Mouse (Mus musculus) forebrain, embryonic 16.5 days (tissue): ENCODE data around the gene Tmem213. TPM values are rescaled to one million over a fixed set of nuclear protein-coding genes. Genes with fewer than 3 reads are reported as not detected.

Experiments
- ATAC-seq: fragments of 200-750 bp; cut with Nextera tagmentation; 2 replicates; pipeline ENCODE4 v1.8.0; 2017; ENCODE audit warnings: mild to moderate bottlenecking, moderate library complexity
- H3K27ac ChIP-seq: fragments of 300-500 bp; sonication (generic); 2 replicates; pipeline ENCODE4 v1.5.1; 2014; ENCODE audit warnings: low read length, control low read depth
- H3K27me3 ChIP-seq: fragments of 300-500 bp; sonication (generic); replicated peaks from 2 replicates; pipeline ENCODE4 v1.6.1; 2014; ENCODE audit warnings: low read length; ENCODE audit not compliant: control insufficient read depth, insufficient read depth
- H3K36me3 ChIP-seq: fragments of 300-500 bp; sonication (generic); 2 replicates; pipeline ENCODE4 v1.6.1; 2014; ENCODE audit not compliant: control insufficient read depth, insufficient read depth
- H3K4me1 ChIP-seq: fragments of 300-500 bp; sonication (generic); replicated peaks from 2 replicates; pipeline ENCODE4 v1.6.1; 2014; ENCODE audit warnings: low read length; ENCODE audit not compliant: control insufficient read depth, insufficient read depth
- H3K4me2 ChIP-seq: fragments of 300-500 bp; sonication (generic); 2 replicates; pipeline ENCODE4 v1.6.1; 2014; ENCODE audit warnings: mild to moderate bottlenecking, low read length, control low read depth
- H3K4me3 ChIP-seq: fragments of 300-500 bp; sonication (generic); replicated peaks from 2 replicates; pipeline ENCODE4 v1.5.1; 2014; ENCODE audit warnings: mild to moderate bottlenecking, low read length, control low read depth
- H3K9ac ChIP-seq: fragments of 300-500 bp; sonication (generic); replicated peaks from 2 replicates; pipeline ENCODE4 v1.6.1; 2014; ENCODE audit warnings: low read depth, low read length, control low read depth
- H3K9me3 ChIP-seq: fragments of 300-500 bp; sonication (generic); 2 replicates; pipeline ENCODE4 v1.6.1; 2016; ENCODE audit warnings: low read length; ENCODE audit not compliant: control insufficient read depth
- WGBS: fragments of 180-500 bp; shearing (Covaris S2); extraction: QIAGEN DNeasy Blood & Tissue Kit; methylation state at CpG from one replicate; pipeline ENCODE4 v1.1.7; 2014; 5-methylcytosine and 5-hydroxymethylcytosine counted together
- polyA plus RNA-seq: library from polyadenylated mRNA; unstranded; fragments of >200 nt; fragmentation: Nextera tagmentation; extraction: Ambion mirVana; gene quantifications from 2 replicates; pipeline ENCODE4 v1.2.1, GENCODE M21; 2015

Tmem213 gene
- polyA plus RNA-seq, 1 experiment from 2014 or later = not detected

- WGBS = 10% methylated on average over 3 of the region's 3 CpGs
- no peaks in the 10 kb centered on the region for H3K9me3 ChIP-seq
Measured at GRCm38 (mm10) chr6:38160102-38160501, 51.0 kb downstream of the Tmem213 start.

GRCm38 (mm10) chr6:38160556-38160955 lies 51.5 kb downstream of the Tmem213 start:
- Histone ChIP-seq H3K9ac (no peak overlapping the region), H3K27me3 (no peaks in the 10 kb centered on the region), H3K4me1 (peaks cover 6% of the 10 kb centered on the region), H3K36me3 (peaks cover 5% of the 10 kb centered on the region; the same call in 1 of the 2 replicates), H3K27ac (peak overlapping the region; percentile 70), H3K9me3 (no peaks in the 10 kb centered on the region), H3K4me3 (no peak overlapping the region), H3K4me2 (no peak overlapping the region)
- 58% methylated on average over 2 of the region's 2 CpGs for WGBS
- peak; percentile 13; the same call in 1 of the 2 replicates for ATAC-seq

More at GRCm38 (mm10) chr6:38160102-38160501, 51.0 kb downstream of the Tmem213 start:
- H3K4me2 ChIP-seq = no peak overlapping the region
- H3K27ac ChIP-seq = peak overlapping the region; percentile 70
- H3K36me3 ChIP-seq = peaks cover 5% of the 10 kb centered on the region; the same call in 1 of the 2 replicates
- H3K4me1 ChIP-seq = peaks cover 6% of the 10 kb centered on the region
- H3K4me3 ChIP-seq = no peak overlapping the region
- no peak overlapping the region for H3K9ac ChIP-seq
- H3K27me3 ChIP-seq = no peaks in the 10 kb centered on the region
- peak; percentile 81 for ATAC-seq

GRCm38 (mm10) chr6:38162825-38163504 lies 53.9 kb downstream of the Tmem213 start:
- peaks cover 6% of the 10 kb centered on the region for H3K4me1 ChIP-seq
- ATAC-seq = no peak
- H3K27me3 ChIP-seq = no peaks in the 10 kb centered on the region
- WGBS = 67% methylated on average over 14 of the region's 14 CpGs
- 0 out of 2 replicates have a peak, but pooled peaks cover 3% of the 10 kb centered on the region for H3K36me3 ChIP-seq
- no peak overlapping the region for H3K4me3 ChIP-seq
- no peak overlapping the region for H3K4me2 ChIP-seq
- no peak overlapping the region for H3K27ac ChIP-seq
- H3K9me3 ChIP-seq = no peaks in the 10 kb centered on the region
- H3K9ac ChIP-seq = no peak overlapping the region

- Histone ChIP-seq H3K36me3 (peaks cover 7% of the 10 kb centered on the region; the same call in 1 of the 2 replicates), H3K4me2 (no peak overlapping the region), H3K27ac (no peak overlapping the region), H3K4me1 (peaks cover 3% of the 10 kb centered on the region), H3K9me3 (no peaks in the 10 kb centered on the region), H3K4me3 (no peak overlapping the region), H3K27me3 (no peaks in the 10 kb centered on the region), H3K9ac (no peak overlapping the region)
- no peak for ATAC-seq
- 89% methylated on average over 6 of the region's 6 CpGs for WGBS
Measured at GRCm38 (mm10) chr6:38164705-38165104, 55.6 kb downstream of the Tmem213 start.

GRCm38 (mm10) chr6:38165385-38165784 lies 56.3 kb downstream of the Tmem213 start:
- Histone ChIP-seq H3K4me2 (no peak overlapping the region), H3K9ac (no peak overlapping the region), H3K4me3 (no peak overlapping the region), H3K27ac (no peak overlapping the region), H3K9me3 (no peaks in the 10 kb centered on the region), H3K36me3 (peaks cover 9% of the 10 kb centered on the region), H3K4me1 (peaks cover 2% of the 10 kb centered on the region), H3K27me3 (no peaks in the 10 kb centered on the region)
- WGBS = 89% methylated on average over 6 of the region's 6 CpGs
- ATAC-seq = no peak

Other genes with a start within 250 kb of the Tmem213 start
- gene Trim24, start 238.4 kb upstream of the Tmem213 start, polyA plus RNA-seq = 15.1 and 15.6 TPM in 2 replicates
- gene Svopl, start 62.3 kb upstream of the Tmem213 start, polyA plus RNA-seq = 0.81 and 0.95 TPM in 2 replicates
- 0.09 and 0.27 TPM in 2 replicates for gene Atp6v0a4, start 15.3 kb downstream of the Tmem213 start, polyA plus RNA-seq
- 18.1 and 19.1 TPM in 2 replicates for gene D630045J12Rik, start 144.8 kb downstream of the Tmem213 start, polyA plus RNA-seq
- 6.3 and 6.5 TPM in 2 replicates for gene Zc3hav1l, start 190.0 kb downstream of the Tmem213 start, polyA plus RNA-seq
- gene Zc3hav1, start 245.3 kb downstream of the Tmem213 start, polyA plus RNA-seq = 0.73 and 1.1 TPM in 2 replicates